Mouse (Mus musculus): ENCODE measurements around the gene Aspa.
"Not testable (repeated sequence)": the region's sequence is repeated elsewhere in the genome, so short reads cannot be mapped to it uniquely, and the experiment has no call there.

- not testable (repeated sequence) for TF ChIP-seq POLR2A (IDR thresholded peaks at IDR 0.05; ENCODE audit: low read depth, low read length); CTCF (IDR thresholded peaks at IDR 0.05; ENCODE audit: extremely low read depth, insufficient read depth, insufficient read length, insufficient replicate concordance)
These were observed 8.3 kb downstream of the Aspa start for GRCm38 (mm10) chr11:73321064-73321463.

Measured in spleen, adult 2 months (tissue).